Mouse (Mus musculus): ENCODE data around the gene Cdkl4. TPM values are rescaled to one million over a fixed set of nuclear protein-coding genes. Genes with fewer than 3 reads are reported as not detected.
"Not testable (repeated sequence)": the region's sequence is repeated elsewhere in the genome, so short reads cannot be mapped to it uniquely, and the experiment has no call there.

Cdkl4 gene
- total and polyA plus RNA-seq, 3 experiments = 0.42 to 0.71 TPM; not detected in 1

GRCm38 (mm10) chr17:80537136-80537535, 40.5 kb downstream of the Cdkl4 start:
- peak; percentile 2; the same call in 1 of the 2 replicates for TF ChIP-seq RAD21 (IDR thresholded peaks at IDR 0.05; ENCODE audit: low read depth, low read length)
- TF ChIP-seq CTCF (IDR thresholded peaks at IDR 0.05 in 2 of 3, conservative IDR thresholded peaks at IDR 0.05 in 1 of 3; ENCODE audit: control insufficient read depth in 1 of 3, insufficient read depth in 1 of 3, low read depth in 2 of 3, low read length in 3 of 3, poor library complexity in 1 of 3, severe bottlenecking in 1 of 3) = peak in 1 of 3 experiments; percentile 11; a peak in 1 of 6 replicates
- no peak for TF ChIP-seq POLR2AphosphoS5 (IDR thresholded peaks at IDR 0.05; ENCODE audit: borderline replicate concordance, low read depth, low read length)
- TF ChIP-seq SIN3A (IDR thresholded peaks at IDR 0.05; ENCODE audit: low read length) = no peak
- no peak for TF ChIP-seq MEF2A (IDR thresholded peaks at IDR 0.05; ENCODE audit: extremely low read depth, insufficient replicate concordance, low read depth, low read length, poor library complexity, severe bottlenecking)
- no peak for TF ChIP-seq MAX (IDR thresholded peaks at IDR 0.05; ENCODE audit: low read length)
- TF ChIP-seq ZNF384 (IDR thresholded peaks at IDR 0.05; ENCODE audit: low read depth, low read length) = no peak
- TF ChIP-seq CHD2 (IDR thresholded peaks at IDR 0.05; ENCODE audit: low read length) = no peak
- H3K9ac ChIP-seq (ENCODE audit: control insufficient read depth, low read depth, low read length, poor library complexity, severe bottlenecking) = no peak overlapping the region
- no peaks in the 10 kb centered on the region for H3K79me2 ChIP-seq (ENCODE audit: control insufficient read depth, insufficient read depth, low read length, poor library complexity)
- H3K36me3 ChIP-seq (ENCODE audit: control insufficient read depth in 1 of 2, insufficient read depth in 2 of 2, low read length in 2 of 2) = no peaks in the 10 kb centered on the region
- H3K27me3 ChIP-seq (ENCODE audit: control insufficient read depth in 1 of 2, insufficient read depth in 2 of 2, low read length in 2 of 2) = no peaks in the 10 kb centered on the region; a peak in 1 of 4 replicates
- H3K9me3 ChIP-seq (replicated peaks; ENCODE audit: insufficient read depth, low read length) = no peaks in the 10 kb centered on the region
- H3K4me1 ChIP-seq (ENCODE audit: control insufficient read depth in 1 of 2, insufficient read depth in 2 of 2, low read length in 2 of 2) = no peaks in the 10 kb centered on the region
- DNase-seq (ENCODE audit: low read depth, low spot score) = no peak
- H3K27ac ChIP-seq (ENCODE audit: control insufficient read depth, low read depth, low read length) = no peak overlapping the region
- no peak overlapping the region for H3K4me3 ChIP-seq (ENCODE audit: control insufficient read depth in 1 of 2, insufficient read depth in 1 of 2, low read depth in 2 of 2, low read length in 2 of 2)

DNA sequence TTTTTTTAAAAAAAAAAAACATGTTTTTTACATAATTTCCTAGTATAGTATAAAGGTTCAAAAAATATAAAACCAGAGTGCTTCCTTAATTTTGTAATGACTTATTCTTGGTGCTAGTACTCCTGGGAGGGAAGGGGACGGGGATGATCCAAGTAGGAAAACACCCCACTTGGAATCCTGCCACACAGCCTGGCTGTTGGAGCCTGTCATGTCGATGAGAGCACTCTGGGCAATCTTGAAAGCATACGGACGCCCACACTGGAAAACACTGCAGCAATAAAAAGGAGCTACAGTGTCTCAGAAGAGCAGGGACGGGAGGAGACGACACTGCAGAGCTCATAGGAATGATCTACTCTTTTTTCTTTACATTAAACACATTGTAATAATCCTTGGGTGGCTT, 42.0 kb downstream of the Cdkl4 start:
- H3K79me2 ChIP-seq (ENCODE audit: control insufficient read depth, insufficient read depth, low read length, poor library complexity) = no peaks in the 10 kb centered on the region
- no peak overlapping the region for H3K4me3 ChIP-seq (ENCODE audit: control insufficient read depth in 1 of 2, insufficient read depth in 1 of 2, low read depth in 2 of 2, low read length in 2 of 2)
- H3K27ac ChIP-seq (ENCODE audit: control insufficient read depth, low read depth, low read length) = no peak overlapping the region
- TF ChIP-seq CTCF (IDR thresholded peaks at IDR 0.05 in 2 of 3, conservative IDR thresholded peaks at IDR 0.05 in 1 of 3; ENCODE audit: control insufficient read depth in 1 of 3, insufficient read depth in 1 of 3, low read depth in 2 of 3, low read length in 3 of 3, poor library complexity in 1 of 3, severe bottlenecking in 1 of 3) (no peak), SMC3 (IDR thresholded peaks at IDR 0.05; ENCODE audit: low read depth, low read length) (no peak), KAT2A (conservative IDR thresholded peaks at IDR 0.05; ENCODE audit: low read depth, low read length) (no peak), POLR2AphosphoS5 (IDR thresholded peaks at IDR 0.05; ENCODE audit: borderline replicate concordance, low read depth, low read length) (no peak), MXI1 (IDR thresholded peaks at IDR 0.05; ENCODE audit: low read depth, low read length) (no peak), UBTF (IDR thresholded peaks at IDR 0.05; ENCODE audit: borderline replicate concordance, insufficient read depth, low read depth, low read length) (no peak), ZMIZ1 (IDR thresholded peaks at IDR 0.05; ENCODE audit: low read depth, low read length) (no peak)
- H3K27me3 ChIP-seq (ENCODE audit: control insufficient read depth in 1 of 2, insufficient read depth in 2 of 2, low read length in 2 of 2) = no peaks in the 10 kb centered on the region; a peak in 1 of 4 replicates
- no peak for DNase-seq (ENCODE audit: low read depth, low spot score)
- H3K4me1 ChIP-seq (ENCODE audit: control insufficient read depth in 1 of 2, insufficient read depth in 2 of 2, low read length in 2 of 2) = no peaks in the 10 kb centered on the region
- H3K9ac ChIP-seq (ENCODE audit: control insufficient read depth, low read depth, low read length, poor library complexity, severe bottlenecking) = no peak overlapping the region
- no peaks in the 10 kb centered on the region for H3K36me3 ChIP-seq (ENCODE audit: control insufficient read depth in 1 of 2, insufficient read depth in 2 of 2, low read length in 2 of 2)
- no peaks in the 10 kb centered on the region for H3K9me3 ChIP-seq (replicated peaks; ENCODE audit: insufficient read depth, low read length)

GRCm38 (mm10) chr17:80531351-80531750, 46.3 kb downstream of the Cdkl4 start:
- not testable (repeated sequence) for H3K27me3 ChIP-seq (ENCODE audit: control insufficient read depth in 1 of 2, insufficient read depth in 2 of 2, low read length in 2 of 2); H3K4me1 ChIP-seq (ENCODE audit: control insufficient read depth in 1 of 2, insufficient read depth in 2 of 2, low read length in 2 of 2); H3K36me3 ChIP-seq (ENCODE audit: control insufficient read depth in 1 of 2, insufficient read depth in 2 of 2, low read length in 2 of 2); H3K79me2 ChIP-seq (ENCODE audit: control insufficient read depth, insufficient read depth, low read length, poor library complexity); H3K9ac ChIP-seq (ENCODE audit: control insufficient read depth, low read depth, low read length, poor library complexity, severe bottlenecking); H3K27ac ChIP-seq (ENCODE audit: control insufficient read depth, low read depth, low read length); DNase-seq (ENCODE audit: low read depth, low spot score); H3K4me3 ChIP-seq (ENCODE audit: control insufficient read depth in 1 of 2, insufficient read depth in 1 of 2, low read depth in 2 of 2, low read length in 2 of 2); H3K9me3 ChIP-seq (replicated peaks; ENCODE audit: insufficient read depth, low read length)
